12 mouse cellular contexts compared by ENCODE assay signal in the genomic region with DNA sequence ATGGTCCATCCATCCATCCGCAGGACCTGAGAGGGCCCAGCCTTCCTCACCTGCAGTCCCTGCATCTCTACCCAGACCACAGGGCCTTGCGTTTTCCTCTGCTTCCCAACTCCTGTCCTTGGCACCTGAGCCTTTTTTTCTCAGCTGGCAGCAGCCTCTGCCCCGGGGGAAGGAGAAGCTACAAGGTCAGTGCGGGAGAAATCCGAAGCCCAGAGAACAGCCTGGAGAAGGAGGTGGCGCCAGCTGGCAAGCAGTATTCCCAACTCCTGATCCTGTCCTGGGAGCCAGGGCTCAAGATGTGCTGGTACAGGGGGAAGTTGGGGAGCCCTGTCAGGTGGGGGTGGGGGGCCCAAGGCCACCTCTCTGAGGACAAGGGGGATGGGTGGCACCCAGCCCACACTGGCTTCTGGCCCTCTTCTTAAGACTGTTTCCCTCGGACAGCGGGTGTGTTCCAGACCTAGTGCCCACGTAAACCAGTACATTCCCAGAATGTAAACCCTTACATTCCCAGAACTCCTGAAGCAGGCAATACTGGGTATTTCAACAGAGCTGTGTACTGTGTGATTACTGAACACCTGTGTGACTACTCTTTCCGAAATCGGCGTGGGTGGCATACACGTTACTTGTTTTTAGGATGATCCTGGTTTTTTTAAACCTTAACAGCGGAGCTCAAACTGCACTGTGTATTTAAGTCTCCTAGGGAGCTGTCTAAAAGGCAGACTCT. TPM values are rescaled to one million over a fixed set of nuclear protein-coding genes. Genes with fewer than 3 reads are reported as not detected.
DNase-seq lines count a peak whose midpoint lies in the region; ATAC-seq and TF ChIP-seq lines count a peak whose summit lies in the region.
"Had no signal": no experiment of that assay in that cellular context is flagged by ENCODE, and none has a peak within 500 bp of the region (broad histone marks: within the 10 kb centered on the region; RNA-seq: fewer than 3 reads in every experiment).

No protein-coding gene starts in this region.

- H3K36me3 ChIP-seq in kidney, adult 2 months (ENCODE audit: control insufficient read depth, insufficient read depth, low read length), result peaks cover 3% of the 10 kb centered on the region; the same call in 1 of the 2 replicates
- H3K36me3 ChIP-seq in forebrain, embryonic 15.5 days, result no peaks in the 10 kb centered on the region
- H3K36me3 ChIP-seq: neural tube, embryonic 13.5 days had no signal

- no peak overlapping the region for H3K4me2 ChIP-seq in forebrain, embryonic 15.5 days (replicated peaks)
- H3K4me2 ChIP-seq: neural tube, embryonic 13.5 days had no signal

- H3K9me3 ChIP-seq in forebrain, embryonic 15.5 days, result no peaks in the 10 kb centered on the region
- H3K9me3 ChIP-seq: megakaryocyte, embryonic 14.5 days; neural tube, embryonic 13.5 days had no signal

- peaks cover 53% of the 10 kb centered on the region for H3K4me1 ChIP-seq in kidney, adult 2 months (ENCODE audit: control insufficient read depth, insufficient read depth, low read length)
- no peaks in the 10 kb centered on the region for H3K4me1 ChIP-seq in forebrain, embryonic 15.5 days

- H3K9ac ChIP-seq in forebrain, embryonic 15.5 days (replicated peaks), result no peak overlapping the region
- H3K9ac ChIP-seq: forebrain, postnatal 0 days; neural tube, embryonic 13.5 days had no signal

- intact Hi-C loops in gastrocnemius, adult 2 months (cut with DNase I), result no loop called here

- no peak for TF ChIP-seq CTCF in kidney, adult 2 months (conservative IDR thresholded peaks at IDR 0.05; ENCODE audit: insufficient read depth, insufficient read length, low read depth, low read length)
- TF ChIP-seq CTCF in gastrocnemius, adult 2 months (IDR thresholded peaks at IDR 0.05), result no peak

- no peak overlapping the region for H3K4me3 ChIP-seq in kidney, adult 2 months (ENCODE audit: insufficient read depth, low read depth, low read length)
- peak overlapping the region; percentile 67 for H3K4me3 ChIP-seq in gastrocnemius, adult 2 months
- no peak overlapping the region for H3K4me3 ChIP-seq in forebrain, embryonic 15.5 days
- H3K4me3 ChIP-seq: megakaryocyte, embryonic 14.5 days; neural tube, embryonic 13.5 days had no signal

- no peak for TF ChIP-seq POLR2A in kidney, adult 2 months (IDR thresholded peaks at IDR 0.05; ENCODE audit: low read depth, low read length)

- H3K27ac ChIP-seq in kidney, adult 2 months (ENCODE audit: insufficient read depth, low read depth, low read length), result peak overlapping the region; percentile 96
- peak overlapping the region; percentile 97 for H3K27ac ChIP-seq in gastrocnemius, adult 2 months
- no peak overlapping the region for H3K27ac ChIP-seq in forebrain, embryonic 15.5 days (replicated peaks)
- H3K27ac ChIP-seq: neural tube, embryonic 13.5 days had no signal

- WGBS in kidney, adult 2 months, result 39% methylated on average over 14 of the region's 14 CpGs
- WGBS in forebrain, embryonic 15.5 days, result 84% methylated on average over 14 of the region's 14 CpGs

- no peak for ATAC-seq in megakaryocyte, adult 5-6 weeks (ENCODE audit: poor library complexity, severe bottlenecking)
- no peak for ATAC-seq in forebrain, embryonic 15.5 days (replicated peaks)
- ATAC-seq: forebrain, postnatal 0 days had no signal

- H3K27me3 ChIP-seq in kidney, adult 2 months (replicated peaks; ENCODE audit: control insufficient read depth, insufficient read depth, low read length), result no peaks in the 10 kb centered on the region
- H3K27me3 ChIP-seq in forebrain, embryonic 15.5 days, result no peaks in the 10 kb centered on the region
- H3K27me3 ChIP-seq: megakaryocyte, embryonic 14.5 days; neural tube, embryonic 13.5 days had no signal

- peak; percentile 87 for DNase-seq in kidney, adult 2 months
- DNase-seq in kidney, postnatal 10 days, result no peak
- DNase-seq in adrenal gland, postnatal 36 days, result peak; percentile 78 to 81
- peak; percentile 95 for DNase-seq in gastrocnemius, adult 2 months
- DNase-seq in kidney, adult 9 months, result peak; percentile 75
- no peak for DNase-seq in embryo, embryonic 9.5 days (ENCODE audit: extremely low spot score)
- DNase-seq: forebrain, postnatal 0 days; layer of hippocampus, adult 9-11 months had no signal

RNA-seq across cellular contexts. Expression of a gene that starts 9.9 kb away (rescaled TPM):
- 137 and 161 TPM in 2 replicates for polyA plus RNA-seq in kidney, adult 2 months (2012; rRNA removed)
- 100 to 1,000 TPM; 152 to 160 TPM for total RNA-seq in adrenal gland, postnatal 36 days (2021)
- 100 to 1,000 TPM in 1 of 2 experiments, 10 to 100 TPM in 1; 41.6 to 104 TPM for total RNA-seq in gastrocnemius, adult 2 months (2021)
- total RNA-seq in megakaryocyte, adult 5-6 weeks (2015), result 14.4 and 16.1 TPM in 2 replicates
- total RNA-seq in megakaryocyte, adult 5-6 weeks (2017), result 26.1 and 32.7 TPM in 2 replicates
- 1.2 and 1.5 TPM in 2 replicates for polyA plus RNA-seq in forebrain, embryonic 15.5 days (2015; fragmentation: Nextera tagmentation; extraction: Ambion mirVana)

RNA-seq across cellular contexts. Expression of a gene that starts 44.1 kb away (rescaled TPM):
- 6.5 and 6.7 TPM in 2 replicates for polyA plus RNA-seq in kidney, adult 2 months (2012; rRNA removed)
- 10 to 100 TPM; 21.8 to 52.7 TPM for total RNA-seq in adrenal gland, postnatal 36 days (2021)
- total RNA-seq in gastrocnemius, adult 2 months (2021), result 10 to 100 TPM in 1 of 2 experiments, 1 to 10 TPM in 1; 5.5 to 16.1 TPM
- 0.11 TPM in 1 of 2 replicates, not detected in the other for total RNA-seq in megakaryocyte, adult 5-6 weeks (2015)
- total RNA-seq in megakaryocyte, adult 5-6 weeks (2017), result 0.22 TPM in 1 of 2 replicates, not detected in the other
- polyA plus RNA-seq in forebrain, embryonic 15.5 days (2015; fragmentation: Nextera tagmentation; extraction: Ambion mirVana), result 6.0 and 6.8 TPM in 2 replicates

Comparison
In these comparisons a context has a peak if more than half of its experiments do, and no peak if none do; other contexts are left out.
1. DNase-seq: peak in kidney, adult 2 months (single experiment), adrenal gland, postnatal 36 days (2 of 2), gastrocnemius, adult 2 months (single experiment) and kidney, adult 9 months (single experiment); none in kidney, postnatal 10 days (single experiment) and embryo, embryonic 9.5 days (single experiment).
2. RNA of a gene that starts 44.1 kb away (total RNA-seq): 21.8 to 52.7 TPM in adrenal gland, postnatal 36 days and 5.5 to 16.1 TPM in gastrocnemius, adult 2 months; 0.11 to 0.22 TPM in megakaryocyte, adult 5-6 weeks; every median in the first group is over 4 times any median in the second.